Mouse (Mus musculus) embryonic fibroblast, embryonic 13.5 days (primary cell): ENCODE data around the gene Prkcg.

Experiments
- CTCF ChIP-seq: IDR thresholded peaks from 2 replicates; pipeline ENCODE4 v1.5.1; 2011; ENCODE audit warnings: mild to moderate bottlenecking, control low read depth, low read length, moderate library complexity, borderline replicate concordance; ENCODE audit not compliant: insufficient read depth
- POLR2A ChIP-seq: IDR thresholded peaks from 2 replicates; pipeline ENCODE4 v1.6.1; 2011; ENCODE audit warnings: low read depth, mild to moderate bottlenecking, control low read depth, low read length, moderate library complexity

DNA sequence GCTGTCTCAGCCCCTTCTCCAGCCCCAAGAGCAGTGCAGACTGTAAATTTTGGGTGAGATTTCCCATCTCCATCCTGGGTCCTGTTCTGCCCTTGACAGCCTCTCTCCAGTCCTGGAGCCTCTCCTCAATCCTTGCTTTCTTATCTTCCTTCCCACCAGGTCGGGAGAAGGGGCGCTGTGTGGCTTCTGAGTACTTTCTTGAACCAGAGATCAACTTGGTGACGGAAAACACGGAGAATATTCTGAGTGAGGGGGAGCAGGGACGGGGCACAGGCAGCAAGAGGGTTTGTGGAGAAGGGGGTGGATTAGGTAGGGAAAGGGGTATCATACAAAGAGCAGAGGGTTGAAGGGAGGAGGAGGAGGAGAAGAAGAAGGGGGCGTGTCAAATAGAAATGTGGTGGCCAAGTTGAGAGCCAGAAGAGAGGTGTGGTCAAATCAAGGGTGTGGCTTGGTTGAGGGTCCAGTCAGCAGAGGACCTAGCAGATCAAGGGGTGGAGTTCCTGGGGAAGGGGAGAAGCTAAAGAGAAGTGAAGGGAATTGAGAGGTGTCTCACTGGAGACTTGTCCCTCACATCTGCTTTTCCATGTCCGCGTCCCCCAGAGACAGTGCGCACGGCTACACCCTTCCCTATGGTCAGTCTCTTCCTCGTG, 49.4 kb downstream of the Prkcg start:
- TF ChIP-seq POLR2A: no peak
- no peak for TF ChIP-seq CTCF
